Mouse (Mus musculus) MEL (cell line): ENCODE results near the gene Pard3b.

ENCODE experiments used
- CTCF ChIP-seq, 3 experiments: IDR thresholded peaks in 2 of 3; conservative IDR thresholded peaks in 1 of 3; 2 replicates each; pipeline ENCODE4 v1.5.1; 2011 to 2012; ENCODE audit warnings: low read length in 3 of 3, low read depth in 2 of 3, mild to moderate bottlenecking in 2 of 3, improper control_type of control experiment in 1 of 3, inconsistent platforms in 1 of 3, mixed read lengths in 1 of 3, moderate library complexity in 1 of 3; ENCODE audit not compliant: control insufficient read depth in 1 of 3, insufficient read depth in 1 of 3, poor library complexity in 1 of 3, severe bottlenecking in 1 of 3
- GATA1 ChIP-seq: IDR thresholded peaks from 2 replicates; pipeline ENCODE4 v1.6.1; 2011; ENCODE audit warnings: low read depth, low read length, improper control_type of control experiment
- MYC ChIP-seq: IDR thresholded peaks from 2 replicates; pipeline ENCODE4 v1.6.1; 2011; ENCODE audit warnings: low read depth, mild to moderate bottlenecking, low read length, improper control_type of control experiment, moderate library complexity
- USF1 ChIP-seq: IDR thresholded peaks from 2 replicates; pipeline ENCODE4 v1.6.1; 2014; ENCODE audit warnings: low read depth, mild to moderate bottlenecking, inconsistent platforms, low read length, improper control_type of control experiment, moderate library complexity

DNA sequence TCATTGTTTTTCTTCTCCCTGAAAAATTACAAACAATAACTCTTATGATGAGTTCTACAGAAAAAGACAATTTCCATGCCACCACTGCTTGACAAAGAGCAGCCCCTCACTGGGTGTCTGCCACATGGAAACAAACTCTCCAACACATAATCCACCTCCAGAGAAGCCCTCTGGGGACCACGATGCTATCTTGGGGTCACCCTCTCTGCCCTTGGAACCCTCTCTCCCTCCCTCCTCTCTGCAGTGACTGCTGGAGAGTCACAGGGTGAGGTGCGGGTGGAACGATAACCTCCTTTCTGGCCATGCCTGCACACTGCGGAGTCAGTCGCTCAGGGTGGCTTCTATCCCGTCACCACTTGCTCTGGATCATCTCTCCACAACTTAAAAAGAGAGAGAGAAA, 996.6 kb downstream of the Pard3b start:
- no peak for TF ChIP-seq GATA1
- TF ChIP-seq USF1: no peak
- TF ChIP-seq CTCF (IDR thresholded peaks at IDR 0.05 in 2 of 3, conservative IDR thresholded peaks at IDR 0.05 in 1 of 3; ENCODE audit: control insufficient read depth in 1 of 3, insufficient read depth in 1 of 3, low read depth in 2 of 3, low read length in 3 of 3, poor library complexity in 1 of 3, severe bottlenecking in 1 of 3): no peak
- no peak for TF ChIP-seq MYC
